Mouse (Mus musculus) C2C12 (cell line): ENCODE measurements around the gene Bend4. TPM values are rescaled to one million over a fixed set of nuclear protein-coding genes. Genes with fewer than 3 reads are reported as not detected.

Experiments used
- H3K27me3 ChIP-seq: one replicate; pipeline ENCODE4 v1.6.1; 2011; ENCODE audit not compliant: control insufficient read depth, insufficient read depth, insufficient read length
- H3K36me3 ChIP-seq: one replicate; pipeline ENCODE4 v1.6.1; 2011; ENCODE audit not compliant: control insufficient read depth, insufficient read depth
- H3K4me3 ChIP-seq: one replicate; pipeline ENCODE4 v1.5.1; 2011; ENCODE audit warnings: mild to moderate bottlenecking, control low read depth; ENCODE audit not compliant: poor library complexity, insufficient read depth, severe bottlenecking
- H3K79me2 ChIP-seq: one replicate; pipeline ENCODE4 v1.6.1; 2011; ENCODE audit not compliant: control insufficient read depth, insufficient read depth
- H3K79me3 ChIP-seq: one replicate; pipeline ENCODE4 v1.6.1; 2011; ENCODE audit warnings: low read depth, control low read depth
- H3ac ChIP-seq: one replicate; pipeline ENCODE3; 2011; ENCODE audit warnings: low read depth; ENCODE audit not compliant: control insufficient read depth, insufficient read length
- CEBPB ChIP-seq: IDR thresholded peaks from one replicate; pipeline ENCODE4 v1.6.1; 2011; ENCODE audit warnings: low read depth, mild to moderate bottlenecking, control low read depth, moderate library complexity
- CTCF ChIP-seq: IDR thresholded peaks from one replicate; pipeline ENCODE4 v1.5.1; 2011; ENCODE audit not compliant: control insufficient read depth, insufficient read depth, insufficient read length
- FOSL1 ChIP-seq: IDR thresholded peaks from one replicate; pipeline ENCODE4 v1.8.0; 2011; ENCODE audit warnings: mild to moderate bottlenecking, low read length; ENCODE audit not compliant: poor library complexity, insufficient read depth, severe bottlenecking
- MAX ChIP-seq: IDR thresholded peaks from one replicate; pipeline ENCODE4 v1.6.1; 2011; ENCODE audit warnings: mild to moderate bottlenecking, control low read depth
- MYOD1 ChIP-seq: IDR thresholded peaks from one replicate; pipeline ENCODE4 v1.6.1; 2011; ENCODE audit warnings: low read depth; ENCODE audit not compliant: control insufficient read depth, insufficient read length
- MYOG ChIP-seq: IDR thresholded peaks from one replicate; pipeline ENCODE4 v1.6.1; 2011; ENCODE audit not compliant: control insufficient read depth, insufficient read length; ENCODE audit errors: extremely low read depth
- USF1 ChIP-seq: IDR thresholded peaks from one replicate; pipeline ENCODE4 v1.6.1; 2011; ENCODE audit warnings: low read depth, mild to moderate bottlenecking, control low read depth, moderate library complexity
- polyA plus RNA-seq: library from polyadenylated mRNA; unstranded; fragments of >200 nt; fragmentation: generic; extraction: Trizol; gene quantifications from one replicate; pipeline ENCODE4 v1.2.1, GENCODE M21; 2012; ENCODE audit warnings: missing spikeins

The Bend4 gene
- polyA plus RNA-seq, 1 experiment, result 0.01 TPM

GRCm38 (mm10) chr5:67423963-67424362 is 4.1 kb downstream of the Bend4 start:
- no peaks in the 10 kb centered on the region for H3K36me3 ChIP-seq
- H3K4me3 ChIP-seq, result no peak overlapping the region
- H3ac ChIP-seq, result no peak overlapping the region
- no peaks in the 10 kb centered on the region for H3K79me3 ChIP-seq
- no peaks in the 10 kb centered on the region for H3K27me3 ChIP-seq
- no peak for TF ChIP-seq CEBPB
- no peak for TF ChIP-seq FOSL1
- TF ChIP-seq MYOG, result no peak
- no peak for TF ChIP-seq CTCF
- no peak for TF ChIP-seq MYOD1
- no peak for TF ChIP-seq USF1
- no peak for TF ChIP-seq MAX
- H3K79me2 ChIP-seq, result no peaks in the 10 kb centered on the region

GRCm38 (mm10) chr5:67423326-67423725 is 4.8 kb downstream of the Bend4 start:
- Histone ChIP-seq H3K4me3 (no peak overlapping the region), H3ac (no peak overlapping the region), H3K79me2 (no peaks in the 10 kb centered on the region), H3K27me3 (no peaks in the 10 kb centered on the region), H3K79me3 (no peaks in the 10 kb centered on the region), H3K36me3 (no peaks in the 10 kb centered on the region)
- no peak for TF ChIP-seq CTCF
- no peak for TF ChIP-seq MYOG
- no peak for TF ChIP-seq FOSL1
- no peak for TF ChIP-seq CEBPB
- no peak for TF ChIP-seq USF1
- TF ChIP-seq MAX, result no peak
- TF ChIP-seq MYOD1, result no peak

DNA sequence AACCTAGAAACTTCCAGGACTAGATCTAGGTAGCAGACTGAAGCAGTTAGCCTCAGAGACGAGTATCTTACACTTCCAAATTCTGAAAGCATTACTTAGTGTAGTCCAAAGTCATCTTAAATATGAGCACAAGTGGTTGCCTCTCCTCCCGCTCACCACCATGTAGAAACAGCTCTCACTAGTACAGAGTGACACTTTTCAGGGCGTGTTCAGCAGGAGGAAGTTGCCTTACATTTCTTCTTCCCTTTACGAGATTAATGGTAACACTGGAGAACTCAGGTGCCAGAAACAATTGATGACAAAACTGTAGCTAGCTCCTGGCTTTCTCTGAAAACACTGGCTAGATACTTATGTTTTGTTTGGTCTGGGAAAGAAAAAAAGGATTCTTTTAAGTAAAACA is 8.7 kb downstream of the Bend4 start:
- H3ac ChIP-seq, result no peak overlapping the region
- no peak overlapping the region for H3K4me3 ChIP-seq
- no peaks in the 10 kb centered on the region for H3K36me3 ChIP-seq
- no peaks in the 10 kb centered on the region for H3K79me3 ChIP-seq
- no peaks in the 10 kb centered on the region for H3K79me2 ChIP-seq
- TF ChIP-seq USF1 (no peak), MAX (no peak), MYOG (no peak), MYOD1 (no peak), CEBPB (no peak), FOSL1 (no peak), CTCF (no peak)
- no peaks in the 10 kb centered on the region for H3K27me3 ChIP-seq

DNA sequence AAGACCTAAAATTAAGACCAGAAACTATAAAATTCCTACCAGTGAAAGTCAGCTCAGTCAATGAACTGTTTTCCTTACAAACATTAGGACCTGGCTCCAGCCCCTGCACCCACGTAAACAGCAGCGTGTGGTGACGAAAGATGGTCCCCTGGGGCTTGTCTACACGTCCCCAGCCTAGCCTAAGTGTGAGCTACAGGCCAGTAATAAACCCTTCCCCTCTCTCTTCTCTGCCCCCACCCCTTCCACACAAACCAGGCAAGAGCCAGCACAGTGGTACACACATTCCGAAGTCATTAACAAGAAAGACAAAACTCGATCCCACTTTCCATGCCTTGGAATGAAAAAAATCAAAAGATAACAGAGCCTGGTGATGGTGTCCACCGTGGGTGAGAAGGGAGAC is 16.6 kb downstream of the Bend4 start:
- no peaks in the 10 kb centered on the region for H3K79me2 ChIP-seq
- no peaks in the 10 kb centered on the region for H3K36me3 ChIP-seq

DNA sequence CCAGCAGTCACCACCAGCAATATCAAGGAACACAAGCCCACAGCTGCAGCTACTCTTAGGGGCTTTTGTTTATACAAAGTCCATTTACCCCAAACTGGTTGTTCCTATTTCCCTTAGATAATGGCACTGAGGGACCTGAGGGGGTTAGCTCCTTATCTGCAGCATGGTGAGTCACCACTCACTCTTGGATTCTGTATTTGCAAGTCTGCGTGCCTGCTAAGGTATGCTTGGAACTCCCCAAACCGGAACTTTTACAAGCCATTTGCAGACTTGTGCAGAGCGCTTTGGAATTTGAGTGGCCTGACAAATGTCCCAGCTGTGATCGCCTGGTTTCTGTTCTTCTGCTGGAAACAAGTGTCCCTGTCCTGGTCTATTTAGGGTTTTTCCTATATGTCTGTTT is 17.7 kb downstream of the Bend4 start:
- Histone ChIP-seq H3K79me2 (no peaks in the 10 kb centered on the region), H3ac (no peak overlapping the region), H3K36me3 (no peaks in the 10 kb centered on the region), H3K79me3 (no peaks in the 10 kb centered on the region), H3K4me3 (no peak overlapping the region), H3K27me3 (peaks cover 3% of the 10 kb centered on the region)
- TF ChIP-seq USF1 (no peak), MYOD1 (no peak), MAX (no peak), MYOG (no peak), CEBPB (no peak), FOSL1 (no peak), CTCF (no peak)

More for the DNA sequence above, 16.6 kb downstream of the Bend4 start:
- no peaks in the 10 kb centered on the region for H3K79me3 ChIP-seq
- no peak overlapping the region for H3ac ChIP-seq
- no peak for TF ChIP-seq CTCF
- peaks cover 3% of the 10 kb centered on the region for H3K27me3 ChIP-seq
- H3K4me3 ChIP-seq, result no peak overlapping the region

GRCm38 (mm10) chr5:67408391-67408790 is 19.7 kb downstream of the Bend4 start:
- Histone ChIP-seq H3K79me2 (no peaks in the 10 kb centered on the region), H3K4me3 (no peak overlapping the region), H3K36me3 (no peaks in the 10 kb centered on the region), H3ac (no peak overlapping the region), H3K27me3 (peaks cover 3% of the 10 kb centered on the region), H3K79me3 (no peaks in the 10 kb centered on the region)
- TF ChIP-seq CEBPB (no peak), FOSL1 (no peak), MYOG (no peak), CTCF (no peak), MYOD1 (no peak), USF1 (no peak), MAX (no peak)

DNA sequence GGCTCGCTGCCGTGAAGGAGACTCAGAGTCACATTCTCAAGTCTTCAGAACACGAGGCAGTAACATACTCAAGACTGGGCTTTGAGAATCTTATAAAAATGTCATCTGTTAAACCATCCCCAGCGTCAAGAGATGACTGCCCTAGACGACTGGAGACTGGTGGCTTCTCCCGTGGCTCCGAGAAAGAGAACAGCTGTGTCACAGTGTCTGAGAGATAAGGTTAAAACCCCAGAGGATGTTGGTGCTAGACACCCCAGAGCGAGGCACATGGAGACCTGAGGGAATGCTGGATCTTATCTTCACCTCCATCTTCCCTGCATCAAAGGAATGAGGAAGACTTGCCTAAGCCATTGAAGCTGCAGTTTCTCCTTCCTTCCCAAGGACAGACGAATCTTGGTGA is 23.2 kb downstream of the Bend4 start:
- Histone ChIP-seq H3ac (no peak overlapping the region), H3K79me2 (no peaks in the 10 kb centered on the region), H3K36me3 (no peaks in the 10 kb centered on the region), H3K27me3 (peaks cover 10% of the 10 kb centered on the region), H3K79me3 (no peaks in the 10 kb centered on the region), H3K4me3 (no peak overlapping the region)
- no peak for TF ChIP-seq MYOD1
- TF ChIP-seq CEBPB, result no peak
